Mouse (Mus musculus) brain, embryonic 14.5 days (tissue): ENCODE measurements around the gene Igf2r. TPM values are rescaled to one million over a fixed set of nuclear protein-coding genes. Genes with fewer than 3 reads are reported as not detected.

Source experiments
- DNase-seq: peaks from one replicate; pipeline ENCODE4 v3.0.0-alpha.2; 2011; ENCODE audit warnings: low read depth
- CTCF ChIP-seq: fragments of 200-500 bp; IDR thresholded peaks from 2 replicates; pipeline ENCODE4 v1.5.1; 2012; ENCODE audit warnings: inconsistent platforms, mild to moderate bottlenecking, moderate library complexity, borderline replicate concordance; ENCODE audit not compliant: insufficient read depth, insufficient read length; ENCODE audit errors: extremely low read depth
- POLR2A ChIP-seq: fragments of 200-500 bp; IDR thresholded peaks from 2 replicates; pipeline ENCODE4 v1.6.1; 2012; ENCODE audit warnings: mild to moderate bottlenecking, inconsistent platforms, borderline replicate concordance; ENCODE audit not compliant: poor library complexity, insufficient read depth, insufficient read length, severe bottlenecking; ENCODE audit errors: extremely low read depth
- polyA plus RNA-seq: library from polyadenylated mRNA; depleted of rRNA; stranded (reverse); fragments of >200 nt; gene quantifications from 2 replicates; pipeline ENCODE4 v1.2.3, GENCODE M21; 2012

The Igf2r gene
- polyA plus RNA-seq, 1 experiment: 24.5 TPM

GRCm38 (mm10) chr17:12717445-12717844 lies 52.0 kb downstream of the Igf2r start:
- no peak for TF ChIP-seq CTCF
- TF ChIP-seq POLR2A: no peak
- no peak for DNase-seq

GRCm38 (mm10) chr17:12715032-12715431 lies 54.4 kb downstream of the Igf2r start:
- DNase-seq: no peak
- no peak for TF ChIP-seq CTCF
- no peak for TF ChIP-seq POLR2A

- TF ChIP-seq CTCF (0 out of 2 replicates have a peak, but pooled peaks have one; percentile 10), POLR2A (no peak)
- DNase-seq: peak; percentile 16
These were observed 55.3 kb downstream of the Igf2r start for GRCm38 (mm10) chr17:12714080-12714561.

GRCm38 (mm10) chr17:12712993-12713392 lies 56.5 kb downstream of the Igf2r start:
- TF ChIP-seq CTCF: no peak
- TF ChIP-seq POLR2A: no peak
- no peak for DNase-seq

GRCm38 (mm10) chr17:12712191-12712590 lies 57.3 kb downstream of the Igf2r start:
- TF ChIP-seq CTCF (no peak), POLR2A (no peak)
- DNase-seq: no peak

GRCm38 (mm10) chr17:12710976-12711375 lies 58.5 kb downstream of the Igf2r start:
- DNase-seq: no peak
- no peak for TF ChIP-seq CTCF
- TF ChIP-seq POLR2A: no peak

GRCm38 (mm10) chr17:12710050-12710780 lies 59.2 kb downstream of the Igf2r start:
- TF ChIP-seq CTCF (no peak), POLR2A (no peak)
- peak; percentile 17 for DNase-seq

GRCm38 (mm10) chr17:12708398-12708797 lies 61.1 kb downstream of the Igf2r start:
- no peak for DNase-seq
- TF ChIP-seq POLR2A (no peak), CTCF (no peak)

- TF ChIP-seq POLR2A (no peak), CTCF (no peak)
- no peak for DNase-seq
These were observed 62.8 kb downstream of the Igf2r start for GRCm38 (mm10) chr17:12706590-12707049.

GRCm38 (mm10) chr17:12702901-12703300 lies 66.6 kb downstream of the Igf2r start:
- no peak for DNase-seq
- no peak for TF ChIP-seq CTCF
- no peak for TF ChIP-seq POLR2A

GRCm38 (mm10) chr17:12700373-12700772 lies 69.1 kb downstream of the Igf2r start:
- TF ChIP-seq POLR2A: no peak

GRCm38 (mm10) chr17:12691899-12692298 lies 77.6 kb downstream of the Igf2r start:
- TF ChIP-seq POLR2A (no peak), CTCF (no peak)
- DNase-seq: no peak

More at GRCm38 (mm10) chr17:12700373-12700772, 69.1 kb downstream of the Igf2r start:
- no peak for DNase-seq
